Mouse (Mus musculus) skeletal muscle tissue, postnatal 0 days (tissue): ENCODE results near the gene Zc2hc1b. TPM values are rescaled to one million over a fixed set of nuclear protein-coding genes. Genes with fewer than 3 reads are reported as not detected.

Source experiments
- polyA plus RNA-seq: library from polyadenylated mRNA; unstranded; fragments of >200 nt; fragmentation: Nextera tagmentation; extraction: Ambion mirVana; gene quantifications from 2 replicates; pipeline ENCODE4 v1.2.1, GENCODE M21; 2015

Gene Zc2hc1b
- polyA plus RNA-seq, result not detected in 2 replicates

GRCm38 (mm10) chr10:13177973-13178624 is at the start of gene Zc2hc1b:
Gene Zc2hc1b, minus strand, starts transcription at chr10:13178023.

GRCm38 (mm10) chr10:13192731-13193351 is 15.0 kb upstream of the Zc2hc1b start, which contains the start of gene Ltv1:
Gene Ltv1, minus strand, starts transcription at chr10:13193168.

Other genes starting within 250 kb of the Zc2hc1b start
- gene Stx11, start 213.7 kb downstream of the Zc2hc1b start, polyA plus RNA-seq, result 1.1 and 1.4 TPM in 2 replicates
- 17.4 and 18.5 TPM in 2 replicates for gene Sf3b5, start 172.7 kb downstream of the Zc2hc1b start, polyA plus RNA-seq
- gene Plagl1, start 117.5 kb downstream of the Zc2hc1b start, polyA plus RNA-seq, result 166 and 174 TPM in 2 replicates
- gene Ltv1, start 15.1 kb upstream of the Zc2hc1b start, polyA plus RNA-seq, result 31.9 and 38.3 TPM in 2 replicates